In the genomic region with DNA sequence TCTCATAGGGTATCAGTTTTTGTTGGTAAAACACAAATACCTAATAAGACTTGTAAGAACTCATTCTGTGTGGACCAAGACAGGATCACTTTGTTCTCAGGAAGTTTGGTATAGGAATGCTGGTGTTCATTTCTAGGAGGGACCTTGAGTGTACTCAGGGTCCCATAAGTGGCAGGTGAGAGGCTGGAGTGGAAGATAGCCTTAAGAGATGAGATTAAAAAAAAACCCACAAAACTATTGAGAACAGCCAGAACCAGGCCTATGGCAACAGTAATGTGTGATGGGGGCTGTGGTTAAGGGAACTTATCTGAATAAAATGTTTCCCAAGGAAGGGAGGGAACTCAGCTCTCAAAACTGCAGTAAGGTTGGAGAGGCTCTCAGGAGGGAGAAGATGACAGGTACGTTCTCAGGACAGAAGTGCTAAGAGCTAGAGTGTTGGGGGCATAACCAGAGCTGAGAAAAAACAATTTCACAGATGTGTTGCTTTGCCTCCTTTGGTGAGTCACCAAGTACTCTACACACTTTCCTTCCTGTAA, we compare ENCODE assay signal across 18 mouse cellular contexts.
"Had no signal": no experiment of that assay in that cellular context is flagged by ENCODE, and none has a peak within 500 bp of the region (broad histone marks: within the 10 kb centered on the region; RNA-seq: fewer than 3 reads in every experiment).

No protein-coding gene starts in this region.

- H3K9ac ChIP-seq: limb, embryonic 15.5 days; liver, embryonic 12.5 days; liver, embryonic 14.5 days; midbrain, embryonic 12.5 days; neural tube, embryonic 13.5 days; neural tube, embryonic 15.5 days had no signal

- ATAC-seq: liver, embryonic 12.5 days; midbrain, embryonic 16.5 days had no signal

- H3K27me3 ChIP-seq: limb, embryonic 15.5 days; liver, embryonic 12.5 days; midbrain, embryonic 12.5 days; neural tube, embryonic 13.5 days; neural tube, embryonic 15.5 days had no signal

- DNase-seq: midbrain, embryonic 14.5 days; retina, postnatal 1 day; right cerebral cortex, adult 18-20 months; right cerebral cortex, postnatal 25 days; right cerebral cortex, postnatal 4 days; spleen, adult 18-20 months; thymus, adult 18-20 months; thymus, postnatal 25 days; thymus, postnatal 4 days had no signal

- H3K27ac ChIP-seq: limb, embryonic 15.5 days; liver, embryonic 12.5 days; liver, embryonic 14.5 days; midbrain, embryonic 10.5 days; midbrain, embryonic 12.5 days; neural tube, embryonic 13.5 days; neural tube, embryonic 15.5 days had no signal

- H3K9me3 ChIP-seq: limb, embryonic 15.5 days; liver, embryonic 12.5 days; midbrain, embryonic 10.5 days; midbrain, embryonic 12.5 days; neural tube, embryonic 13.5 days; neural tube, embryonic 15.5 days had no signal

- H3K4me1 ChIP-seq: limb, embryonic 15.5 days; liver, embryonic 12.5 days; midbrain, embryonic 10.5 days; midbrain, embryonic 12.5 days had no signal

- H3K4me2 ChIP-seq: limb, embryonic 15.5 days; liver, embryonic 12.5 days; midbrain, embryonic 12.5 days; neural tube, embryonic 13.5 days; neural tube, embryonic 15.5 days had no signal

- H3K36me3 ChIP-seq: limb, embryonic 15.5 days; liver, embryonic 12.5 days; midbrain, embryonic 10.5 days; midbrain, embryonic 12.5 days; neural tube, embryonic 13.5 days; neural tube, embryonic 15.5 days had no signal

- H3K4me3 ChIP-seq: limb, embryonic 15.5 days; liver, embryonic 12.5 days; midbrain, embryonic 10.5 days; midbrain, embryonic 12.5 days; myocyte; neural tube, embryonic 13.5 days; neural tube, embryonic 15.5 days had no signal
